9 mouse cellular contexts compared by ENCODE assay signal in genomic region chr17:5099238-5099637, GRCm38 (mm10).
DNase-seq lines count a peak whose midpoint lies in the region; ATAC-seq and TF ChIP-seq lines count a peak whose summit lies in the region.
"Had no signal": no experiment of that assay in that cellular context is flagged by ENCODE, and none has a peak within 500 bp of the region (broad histone marks: within the 10 kb centered on the region; RNA-seq: fewer than 3 reads in every experiment).

No protein-coding gene starts in this region.

- peak; percentile 96 to 97 for TF ChIP-seq EP300 in MEL (IDR thresholded peaks at IDR 0.05; ENCODE audit: low read depth in 1 of 2, low read length in 2 of 2)

- no peaks in the 10 kb centered on the region for H3K27me3 ChIP-seq in heart, embryonic 16.5 days (ENCODE audit: control insufficient read depth, insufficient read depth, low read length)
- no peaks in the 10 kb centered on the region for H3K27me3 ChIP-seq in MEL (ENCODE audit: control insufficient read depth in 1 of 2, insufficient read depth in 2 of 2, low read length in 2 of 2)
- H3K27me3 ChIP-seq in liver, embryonic 15.5 days = no peaks in the 10 kb centered on the region
- H3K27me3 ChIP-seq: hindbrain, embryonic 12.5 days had no signal

- no peaks in the 10 kb centered on the region for H3K36me3 ChIP-seq in heart, embryonic 16.5 days (ENCODE audit: control insufficient read depth, insufficient read depth)
- H3K36me3 ChIP-seq in MEL (ENCODE audit: control insufficient read depth in 1 of 2, insufficient read depth in 2 of 2, low read length in 2 of 2) = peaks cover 0 to 21% of the 10 kb centered on the region in 2 experiments; a peak in 2 of 4 replicates
- H3K36me3 ChIP-seq in liver, embryonic 15.5 days (replicated peaks) = no peaks in the 10 kb centered on the region

- no peaks in the 10 kb centered on the region for H3K9me3 ChIP-seq in heart, embryonic 16.5 days (replicated peaks; ENCODE audit: control insufficient read depth, low read length)
- H3K9me3 ChIP-seq in MEL (replicated peaks; ENCODE audit: insufficient read depth, low read length) = no peaks in the 10 kb centered on the region
- no peaks in the 10 kb centered on the region for H3K9me3 ChIP-seq in liver, embryonic 15.5 days (replicated peaks)
- H3K9me3 ChIP-seq: hindbrain, embryonic 12.5 days had no signal

- H3K4me2 ChIP-seq in heart, embryonic 16.5 days (ENCODE audit: low read depth, low read length) = peak overlapping the region; percentile 44
- H3K4me2 ChIP-seq in liver, embryonic 15.5 days = peak overlapping the region; percentile 68
- H3K4me2 ChIP-seq: hindbrain, embryonic 12.5 days had no signal

- H3K79me2 ChIP-seq in MEL (ENCODE audit: control insufficient read depth, insufficient read depth, low read length, poor library complexity) = peaks cover 9% of the 10 kb centered on the region; the same call in 1 of the 2 replicates

- intact Hi-C loops in heart, postnatal 14 days (cut with DNase I) = no loop called here
- intact Hi-C loops in left cerebral cortex, postnatal 36 days (cut with DNase I) = no loop called here

- H3K9ac ChIP-seq in heart, embryonic 16.5 days (ENCODE audit: low read length) = no peak overlapping the region
- H3K9ac ChIP-seq in MEL (ENCODE audit: control insufficient read depth, low read depth, low read length, poor library complexity, severe bottlenecking) = no peak overlapping the region
- peak overlapping the region; percentile 63 for H3K9ac ChIP-seq in liver, embryonic 15.5 days
- H3K9ac ChIP-seq: hindbrain, embryonic 12.5 days had no signal

- H3K27ac ChIP-seq in heart, embryonic 16.5 days (ENCODE audit: low read length) = peak overlapping the region; percentile 36
- peak overlapping the region; percentile 85 for H3K27ac ChIP-seq in MEL (ENCODE audit: control insufficient read depth, low read depth, low read length)
- H3K27ac ChIP-seq in liver, embryonic 15.5 days (replicated peaks) = peak overlapping the region; percentile 97
- H3K27ac ChIP-seq: hindbrain, embryonic 12.5 days; kidney, postnatal 0 days had no signal

- no peak for DNase-seq in heart, postnatal 14 days
- peak; percentile 92 for DNase-seq in MEL (ENCODE audit: low read depth, low spot score)
- DNase-seq in c-Kit-positive CD71-positive TER-119-negative erythroid progenitor cells, embryonic 14.5 days (ENCODE audit: low read depth) = peak; percentile 87
- DNase-seq in left cerebral cortex, postnatal 36 days (ENCODE audit: low spot score in 2 of 2) = no peak

- ATAC-seq in heart, embryonic 16.5 days (replicated peaks; ENCODE audit: extremely low read depth, insufficient read depth, low FRiP score) = peak; percentile 69
- ATAC-seq in liver, embryonic 15.5 days (ENCODE audit: insufficient read depth) = peak; percentile 99
- ATAC-seq in monocyte, adult 5-6 weeks (replicated peaks; ENCODE audit: insufficient number of reproducible peaks, low FRiP score, low TSS enrichment, poor library complexity, severe bottlenecking) = no peak

- 20% methylated on average over 4 of the region's 4 CpGs for WGBS in heart, embryonic 16.5 days
- 13% methylated on average over 4 of the region's 4 CpGs for WGBS in liver, embryonic 15.5 days (ENCODE audit: insufficient replicate concordance)

- H3K4me1 ChIP-seq in heart, embryonic 16.5 days (ENCODE audit: control insufficient read depth, insufficient read depth, low read length) = peaks cover 34% of the 10 kb centered on the region
- peaks cover 12 to 19% of the 10 kb centered on the region in 2 experiments for H3K4me1 ChIP-seq in MEL (ENCODE audit: control insufficient read depth in 1 of 2, insufficient read depth in 2 of 2, low read length in 2 of 2)
- H3K4me1 ChIP-seq in liver, embryonic 15.5 days (replicated peaks) = peaks cover 85% of the 10 kb centered on the region

- peak in 1 of 2 experiments; percentile 36; a peak in 1 of 4 replicates for TF ChIP-seq POLR2A in MEL (IDR thresholded peaks at IDR 0.05; ENCODE audit: control insufficient read depth in 1 of 2, insufficient read depth in 1 of 2, low read depth in 1 of 2, low read length in 2 of 2, poor library complexity in 1 of 2)

- H3K4me3 ChIP-seq in heart, embryonic 16.5 days (ENCODE audit: low read length) = no peak overlapping the region
- no peak overlapping the region for H3K4me3 ChIP-seq in MEL (ENCODE audit: control insufficient read depth in 1 of 2, insufficient read depth in 1 of 2, low read depth in 2 of 2, low read length in 2 of 2)
- peak overlapping the region; percentile 26 for H3K4me3 ChIP-seq in liver, embryonic 15.5 days (replicated peaks)
- H3K4me3 ChIP-seq: hindbrain, embryonic 12.5 days had no signal

- TF ChIP-seq RAD21 in MEL (IDR thresholded peaks at IDR 0.05; ENCODE audit: low read depth, low read length) = no peak

- no peak for TF ChIP-seq CTCF in MEL (IDR thresholded peaks at IDR 0.05 in 2 of 3, conservative IDR thresholded peaks at IDR 0.05 in 1 of 3; ENCODE audit: control insufficient read depth in 1 of 3, insufficient read depth in 1 of 3, low read depth in 2 of 3, low read length in 3 of 3, poor library complexity in 1 of 3, severe bottlenecking in 1 of 3)

TF ChIP-seq in MEL, 35 proteins besides CTCF, POLR2A, EP300 and RAD21:
- TF ChIP-seq CHD2 (IDR thresholded peaks at IDR 0.05; ENCODE audit: low read length) (no peak), MAX (IDR thresholded peaks at IDR 0.05; ENCODE audit: low read length) (0 out of 2 replicates have a peak, but pooled peaks have one; percentile 26), ZKSCAN1 (IDR thresholded peaks at IDR 0.05; ENCODE audit: low read depth, low read length) (no peak), MEF2A (IDR thresholded peaks at IDR 0.05; ENCODE audit: extremely low read depth, insufficient replicate concordance, low read depth, low read length, poor library complexity, severe bottlenecking) (no peak), E2F4 (IDR thresholded peaks at IDR 0.05; ENCODE audit: borderline replicate concordance, low read depth, low read length) (no peak), MXI1 (IDR thresholded peaks at IDR 0.05; ENCODE audit: low read depth, low read length) (peak; percentile 65), CHD1 (IDR thresholded peaks at IDR 0.05; ENCODE audit: low read depth, low read length) (no peak), BHLHE40 (IDR thresholded peaks at IDR 0.05; ENCODE audit: borderline replicate concordance, low read depth, low read length) (peak; percentile 63; the same call in 1 of the 2 replicates), MAZ (IDR thresholded peaks at IDR 0.05; ENCODE audit: low read depth, low read length) (peak; percentile 32), GATA1 (IDR thresholded peaks at IDR 0.05; ENCODE audit: low read depth, low read length) (peak; percentile 99), KAT2A (conservative IDR thresholded peaks at IDR 0.05; ENCODE audit: low read depth, low read length) (no peak), ELF1 (IDR thresholded peaks at IDR 0.05; ENCODE audit: low read depth, low read length) (peak; percentile 17; the same call in 1 of the 2 replicates), NRF1 (IDR thresholded peaks at IDR 0.05; ENCODE audit: insufficient read depth, low read depth, low read length, poor library complexity, severe bottlenecking) (no peak), MYB (IDR thresholded peaks at IDR 0.05; ENCODE audit: low read depth, low read length) (no peak), SIN3A (IDR thresholded peaks at IDR 0.05; ENCODE audit: low read length) (peak; percentile 65; the same call in 1 of the 2 replicates), MAFK (IDR thresholded peaks at IDR 0.05; ENCODE audit: borderline replicate concordance, low read depth, low read length) (no peak), ETS1 (IDR thresholded peaks at IDR 0.05; ENCODE audit: low read depth, low read length) (peak; percentile 86), ZNF384 (IDR thresholded peaks at IDR 0.05; ENCODE audit: low read depth, low read length) (no peak), UBTF (IDR thresholded peaks at IDR 0.05; ENCODE audit: borderline replicate concordance, insufficient read depth, low read depth, low read length) (0 out of 2 replicates have a peak, but pooled peaks have one; percentile 40), SMC3 (IDR thresholded peaks at IDR 0.05; ENCODE audit: low read depth, low read length) (no peak), RCOR1 (IDR thresholded peaks at IDR 0.05; ENCODE audit: low read depth, low read length) (peak; percentile 93), POLR2AphosphoS5 (IDR thresholded peaks at IDR 0.05; ENCODE audit: borderline replicate concordance, low read depth, low read length) (no peak), TBP (IDR thresholded peaks at IDR 0.05; ENCODE audit: low read depth, low read length) (peak; percentile 53; the same call in 1 of the 2 replicates), HCFC1 (IDR thresholded peaks at IDR 0.05; ENCODE audit: low read depth, low read length) (no peak), NELFE (IDR thresholded peaks at IDR 0.05; ENCODE audit: low read depth, low read length) (no peak), JUND (IDR thresholded peaks at IDR 0.05; ENCODE audit: low read depth, low read length) (no peak), USF2 (IDR thresholded peaks at IDR 0.05; ENCODE audit: borderline replicate concordance in 1 of 2, insufficient read depth in 1 of 2, low read depth in 1 of 2, low read length in 2 of 2) (no peak), ZC3H11A (IDR thresholded peaks at IDR 0.05; ENCODE audit: low read depth, low read length) (no peak), TAL1 (IDR thresholded peaks at IDR 0.05; ENCODE audit: low read length) (peak; percentile 98), USF1 (IDR thresholded peaks at IDR 0.05; ENCODE audit: low read depth, low read length) (peak; percentile 69), ZMIZ1 (IDR thresholded peaks at IDR 0.05; ENCODE audit: low read depth, low read length) (no peak), GABPA (IDR thresholded peaks at IDR 0.05; ENCODE audit: low read depth, low read length) (no peak), MYC (IDR thresholded peaks at IDR 0.05; ENCODE audit: low read depth, low read length) (peak; percentile 49; the same call in 1 of the 2 replicates), TCF12 (IDR thresholded peaks at IDR 0.05; ENCODE audit: low read depth, low read length) (peak; percentile 99), POLR2AphosphoS2 (IDR thresholded peaks at IDR 0.05; ENCODE audit: low read length) (no peak)

Comparison
In these comparisons a context has a peak if more than half of its experiments do, and no peak if none do; other contexts are left out.
1. H3K27ac ChIP-seq: peak in every context shown above with its lines; median percentile 97 in liver, embryonic 15.5 days; 85 in MEL; 36 in heart, embryonic 16.5 days.
2. DNase-seq: peak in MEL (single experiment) and c-Kit-positive CD71-positive TER-119-negative erythroid progenitor cells, embryonic 14.5 days (single experiment); none in heart, postnatal 14 days (0 of 2) and left cerebral cortex, postnatal 36 days (0 of 2).